ENCODE assay signal across 28 mouse cellular contexts in the genomic region with DNA sequence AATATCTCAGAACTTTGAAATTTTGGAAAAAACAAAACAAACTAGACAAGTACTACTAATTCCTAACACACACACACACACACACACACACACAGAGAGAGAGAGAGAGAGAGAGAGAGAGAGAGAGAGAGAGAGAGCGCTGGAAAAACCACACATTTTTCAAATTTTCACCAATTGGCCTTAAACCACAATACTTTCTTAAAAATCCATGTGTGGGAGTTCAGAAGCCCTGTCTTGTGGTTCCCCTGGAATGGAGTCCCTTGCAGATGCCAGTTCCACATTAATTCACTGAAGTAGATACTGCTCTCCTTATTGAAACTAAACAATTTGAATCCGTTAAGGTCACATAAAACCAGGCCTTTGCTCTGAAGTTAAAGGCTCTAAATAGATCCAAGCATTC.
"Had no signal": no experiment of that assay in that cellular context is flagged by ENCODE, and none has a peak within 500 bp of the region (broad histone marks: within the 10 kb centered on the region; RNA-seq: fewer than 3 reads in every experiment).

No protein-coding gene starts in this region.

- DNase-seq: cerebellum, adult 2 months; cerebellum, adult 8-10 months; cerebellum, adult 9-10 months; cerebellum, adult 9-11 months; cerebellum, postnatal 10 days; cerebellum, postnatal 14 days; cerebellum, postnatal 25 days; cerebellum, postnatal 36 days; embryo, embryonic 11 days; forebrain, postnatal 0 days; gastrocnemius, adult 2 months; gastrocnemius, postnatal 10 days; gastrocnemius, postnatal 14 days; gastrocnemius, postnatal 25 days; heart, adult 2 months had no signal

- ATAC-seq: forebrain, embryonic 13.5 days; forebrain, embryonic 14.5 days; forebrain, embryonic 15.5 days; forebrain, embryonic 16.5 days; forebrain, postnatal 0 days had no signal

- H3K36me3 ChIP-seq: embryonic facial prominence, embryonic 13.5 days; embryonic facial prominence, embryonic 15.5 days; forebrain, embryonic 10.5 days; forebrain, embryonic 12.5 days; forebrain, embryonic 15.5 days; heart, embryonic 10.5 days; heart, embryonic 12.5 days; heart, embryonic 13.5 days had no signal

- H3K4me3 ChIP-seq: embryonic facial prominence, embryonic 13.5 days; embryonic facial prominence, embryonic 15.5 days; erythroblast, embryonic 14.5 days; forebrain, embryonic 10.5 days; forebrain, embryonic 12.5 days; forebrain, embryonic 13.5 days; forebrain, embryonic 15.5 days; gastrocnemius, adult 2 months; heart, adult 2 months; heart, embryonic 10.5 days; heart, embryonic 12.5 days; heart, embryonic 13.5 days had no signal

- H3K27me3 ChIP-seq: embryonic facial prominence, embryonic 13.5 days; embryonic facial prominence, embryonic 15.5 days; forebrain, embryonic 12.5 days; forebrain, embryonic 13.5 days; forebrain, embryonic 15.5 days; heart, embryonic 12.5 days; heart, embryonic 13.5 days had no signal

- H3K9ac ChIP-seq: embryonic facial prominence, embryonic 13.5 days; embryonic facial prominence, embryonic 15.5 days; forebrain, embryonic 12.5 days; forebrain, embryonic 13.5 days; forebrain, embryonic 15.5 days; forebrain, postnatal 0 days; heart, embryonic 12.5 days; heart, embryonic 13.5 days had no signal

- H3K9me3 ChIP-seq: embryonic facial prominence, embryonic 13.5 days; embryonic facial prominence, embryonic 15.5 days; forebrain, embryonic 10.5 days; forebrain, embryonic 12.5 days; forebrain, embryonic 13.5 days; forebrain, embryonic 15.5 days; heart, embryonic 10.5 days; heart, embryonic 13.5 days had no signal

- H3K27ac ChIP-seq: embryonic facial prominence, embryonic 13.5 days; embryonic facial prominence, embryonic 15.5 days; forebrain, embryonic 10.5 days; forebrain, embryonic 12.5 days; forebrain, embryonic 13.5 days; forebrain, embryonic 15.5 days; gastrocnemius, adult 2 months; heart, adult 2 months; heart, embryonic 10.5 days; heart, embryonic 13.5 days had no signal

- H3K4me1 ChIP-seq: embryonic facial prominence, embryonic 15.5 days; forebrain, embryonic 10.5 days; forebrain, embryonic 12.5 days; forebrain, embryonic 13.5 days; forebrain, embryonic 15.5 days; heart, embryonic 10.5 days; heart, embryonic 12.5 days; heart, embryonic 13.5 days had no signal

- H3K4me2 ChIP-seq: embryonic facial prominence, embryonic 13.5 days; embryonic facial prominence, embryonic 15.5 days; forebrain, embryonic 12.5 days; forebrain, embryonic 13.5 days; forebrain, embryonic 15.5 days; heart, embryonic 11.5 days; heart, embryonic 12.5 days; heart, embryonic 13.5 days had no signal
